Mouse (Mus musculus): ENCODE results near the gene Cenpi. TPM values are rescaled to one million over a fixed set of nuclear protein-coding genes. Genes with fewer than 3 reads are reported as not detected.
"Not testable (repeated sequence)": the region's sequence is repeated elsewhere in the genome, so short reads cannot be mapped to it uniquely, and the experiment has no call there.

Gene Cenpi
- 0.86 and 1.2 TPM in 2 replicates for total RNA-seq (2017)

DNA sequence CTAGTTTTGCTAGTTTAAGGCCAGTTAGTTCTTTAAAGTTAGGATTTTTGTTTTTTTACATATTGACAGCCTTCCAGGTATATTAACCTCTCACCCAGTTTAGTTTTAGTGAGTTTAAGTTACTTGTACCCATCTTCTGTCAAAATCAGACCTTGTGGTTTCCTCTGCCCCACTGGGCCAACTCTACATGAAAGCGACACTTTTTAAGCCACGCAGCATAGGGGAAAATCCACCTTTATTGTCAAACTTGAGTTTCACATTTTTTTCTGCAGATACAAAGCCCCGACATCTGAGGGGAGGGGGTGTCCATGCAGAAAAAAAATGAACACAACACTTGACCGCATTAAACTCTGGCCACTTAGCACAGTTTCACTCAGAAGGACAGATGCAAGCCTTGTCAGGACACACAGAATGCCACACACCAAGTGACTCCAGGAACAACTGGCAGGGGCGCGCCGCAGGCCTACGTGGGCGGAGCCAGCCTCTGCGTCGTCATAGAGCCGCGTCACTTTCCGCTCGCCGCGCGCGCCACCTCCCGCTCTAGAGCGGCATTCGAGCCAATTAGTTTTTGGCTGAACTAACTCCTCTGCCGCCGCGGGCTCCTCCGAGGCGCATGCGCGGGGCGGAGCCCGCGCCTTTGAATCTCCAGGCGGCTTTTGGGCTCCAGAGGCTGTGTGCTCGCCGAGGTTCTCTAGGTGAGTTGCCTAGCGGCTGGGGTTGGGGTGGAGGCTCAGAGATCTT is at the start of gene Cenpi:
TSS of gene Cenpi (plus strand) at position 551 of the 741 bp plus-strand sequence.
- ATAC-seq (ENCODE audit: extremely low read depth, insufficient number of reproducible peaks, low FRiP score, poor library complexity, severe bottlenecking), result peak; percentile 100

DNA sequence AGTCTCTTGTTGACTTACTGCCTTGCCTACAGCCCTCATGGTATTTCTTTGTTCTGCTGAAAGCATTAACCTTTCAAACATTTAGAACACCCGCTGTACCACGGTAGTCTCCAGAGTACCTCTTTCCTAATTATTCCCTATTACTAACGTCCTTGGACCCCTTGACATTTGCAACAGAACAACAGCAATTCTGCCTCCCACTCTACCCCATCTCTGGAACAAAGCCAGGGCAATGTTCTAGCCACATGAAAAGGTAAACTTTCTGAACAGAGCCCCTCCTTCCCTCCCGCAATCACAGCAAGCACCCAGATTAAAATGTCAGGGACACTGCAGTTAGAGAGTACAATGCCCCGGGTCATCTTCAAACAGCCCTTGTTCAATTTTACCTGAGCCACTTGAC is 46.7 kb upstream of the Cenpi start:
- no peak for ATAC-seq (ENCODE audit: extremely low read depth, insufficient number of reproducible peaks, low FRiP score, poor library complexity, severe bottlenecking)

DNA sequence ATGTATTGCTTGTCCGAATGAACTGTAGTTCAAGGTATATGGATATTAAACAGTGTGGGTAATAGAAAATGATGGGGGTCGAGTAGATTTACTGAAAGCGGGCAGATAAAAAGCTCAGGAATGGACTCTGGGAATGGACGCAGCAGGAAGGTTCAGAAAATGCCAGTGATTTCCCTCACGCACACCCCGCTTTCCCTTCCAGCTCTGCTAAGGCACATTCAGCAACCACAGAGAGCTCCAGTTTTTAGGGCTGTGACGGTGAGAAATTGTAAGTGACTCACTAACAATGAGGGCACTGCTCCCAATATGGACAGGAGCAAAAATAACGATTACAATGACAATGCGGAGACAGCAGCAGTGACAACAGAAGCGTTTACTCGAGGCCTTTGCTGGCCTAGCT is 45.8 kb upstream of the Cenpi start:
- ATAC-seq (ENCODE audit: extremely low read depth, insufficient number of reproducible peaks, low FRiP score, poor library complexity, severe bottlenecking), result no peak

DNA sequence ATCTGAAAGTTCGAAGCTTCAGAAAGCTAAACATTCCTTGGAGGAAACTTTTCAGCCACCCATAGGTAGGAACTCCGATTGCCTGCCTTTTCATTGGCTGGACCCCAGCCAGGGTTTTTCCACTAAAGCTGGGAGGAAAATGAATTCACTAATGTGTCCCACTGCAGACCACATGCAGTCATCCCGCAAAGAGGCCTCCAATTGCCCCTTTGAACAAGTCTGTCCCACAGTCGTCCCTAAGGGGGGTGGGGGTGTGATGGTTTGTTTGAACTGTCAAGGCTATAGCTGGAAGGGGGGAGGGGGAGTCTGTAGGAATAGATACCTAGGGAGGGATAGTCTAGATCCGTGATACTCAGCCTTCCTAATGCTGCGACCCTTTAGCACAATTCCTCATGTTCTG is 32.2 kb upstream of the Cenpi start:
- ATAC-seq (ENCODE audit: extremely low read depth, insufficient number of reproducible peaks, low FRiP score, poor library complexity, severe bottlenecking), result no peak

GRCm38 (mm10) chrX:134276275-134277160 is 31.4 kb upstream of the Cenpi start, which contains the start of gene Trmt2b:
TSS of gene Trmt2b (minus strand) at chrX:134276984.
- peak; percentile 94 for ATAC-seq (ENCODE audit: extremely low read depth, insufficient number of reproducible peaks, low FRiP score, poor library complexity, severe bottlenecking)

DNA sequence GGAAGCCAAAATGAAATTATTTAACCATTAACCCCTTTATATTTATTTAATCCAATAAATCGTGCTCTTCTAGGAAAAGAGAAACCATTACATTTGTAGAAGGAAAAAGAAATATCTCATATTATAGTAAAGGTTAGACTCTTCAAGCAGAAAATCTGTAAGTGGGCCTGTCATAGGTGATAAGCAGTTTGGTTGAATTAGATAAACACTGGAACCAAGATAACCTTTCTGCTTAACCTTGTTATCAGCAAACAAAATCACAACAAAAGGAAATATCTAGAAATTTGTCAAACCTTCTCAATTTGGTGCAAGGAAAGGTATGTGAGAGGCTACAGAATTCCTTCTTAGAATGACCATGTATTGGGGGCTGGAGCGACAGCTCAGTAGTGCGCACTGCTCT is 27.4 kb upstream of the Cenpi start:
- ATAC-seq (ENCODE audit: extremely low read depth, insufficient number of reproducible peaks, low FRiP score, poor library complexity, severe bottlenecking), result no peak

DNA sequence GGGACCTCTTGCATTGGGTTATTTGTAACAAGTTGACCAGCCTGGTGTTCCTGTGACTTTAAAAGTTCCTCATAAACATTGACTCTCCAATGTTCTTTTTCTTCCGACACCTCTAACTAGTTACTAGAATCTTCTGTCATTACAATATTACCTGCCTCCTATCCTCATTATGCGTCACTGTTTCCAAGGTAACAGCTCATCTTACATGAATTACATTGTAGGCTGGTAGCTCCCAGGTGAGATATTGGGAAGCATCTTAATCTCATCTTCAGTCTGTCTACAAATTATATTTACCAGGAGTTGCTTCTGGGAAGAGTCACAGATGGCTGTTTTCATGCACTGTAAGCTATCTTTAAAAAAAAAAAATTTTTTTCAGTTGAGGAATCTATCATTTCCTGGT is 22.8 kb upstream of the Cenpi start:
- ATAC-seq (ENCODE audit: extremely low read depth, insufficient number of reproducible peaks, low FRiP score, poor library complexity, severe bottlenecking), result no peak

- no peak for ATAC-seq (ENCODE audit: extremely low read depth, insufficient number of reproducible peaks, low FRiP score, poor library complexity, severe bottlenecking)
These were observed 22.1 kb upstream of the Cenpi start for GRCm38 (mm10) chrX:134285791-134286190.

- no peak for ATAC-seq (ENCODE audit: extremely low read depth, insufficient number of reproducible peaks, low FRiP score, poor library complexity, severe bottlenecking)
These were observed 20.6 kb upstream of the Cenpi start for GRCm38 (mm10) chrX:134287305-134287704.

DNA sequence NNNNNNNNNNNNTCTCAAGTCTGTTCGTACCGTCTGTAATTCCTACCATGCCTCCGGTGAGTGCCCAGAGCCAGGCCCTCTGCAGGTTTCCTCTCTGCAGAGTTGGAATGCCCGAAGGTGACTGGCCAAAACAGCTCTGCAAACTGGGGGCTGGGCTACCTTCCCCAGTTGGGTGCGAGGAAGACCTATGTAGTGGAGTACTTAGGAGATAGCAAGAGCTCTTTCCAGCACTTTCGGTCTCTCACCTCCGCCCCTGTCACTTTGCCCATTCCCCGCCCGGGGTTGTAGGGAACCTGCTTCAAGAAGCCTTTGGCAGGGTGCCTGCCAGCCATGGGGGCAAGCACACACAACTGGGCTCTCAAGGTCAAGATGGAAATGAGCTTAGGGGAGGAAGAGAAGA is 11.6 kb upstream of the Cenpi start:
- no peak for ATAC-seq (ENCODE audit: extremely low read depth, insufficient number of reproducible peaks, low FRiP score, poor library complexity, severe bottlenecking)

- no peak for ATAC-seq (ENCODE audit: extremely low read depth, insufficient number of reproducible peaks, low FRiP score, poor library complexity, severe bottlenecking)
These were observed 11.1 kb upstream of the Cenpi start for GRCm38 (mm10) chrX:134296737-134297136.

DNA sequence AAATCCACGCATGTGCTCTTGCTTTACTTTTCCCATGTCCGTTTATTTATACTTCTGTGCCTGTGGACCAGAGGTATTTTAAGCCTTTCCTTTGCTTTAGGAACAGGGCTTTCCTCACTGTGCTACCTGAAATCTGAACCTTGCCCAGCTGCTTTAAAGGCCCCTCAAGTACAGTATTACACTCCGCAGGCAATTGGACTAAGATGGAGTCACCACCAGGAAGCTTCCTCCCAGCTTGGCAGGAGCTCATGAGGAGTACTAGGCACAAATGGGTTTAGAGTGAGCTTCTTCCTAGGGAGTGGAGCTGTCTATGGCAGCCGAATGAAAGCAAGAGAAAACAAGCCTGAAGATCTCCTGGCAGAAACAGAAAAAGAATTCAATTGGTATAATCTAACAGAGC is 10.7 kb upstream of the Cenpi start:
- no peak for ATAC-seq (ENCODE audit: extremely low read depth, insufficient number of reproducible peaks, low FRiP score, poor library complexity, severe bottlenecking)

GRCm38 (mm10) chrX:134300219-134300618 is 7.7 kb upstream of the Cenpi start:
- no peak for ATAC-seq (ENCODE audit: extremely low read depth, insufficient number of reproducible peaks, low FRiP score, poor library complexity, severe bottlenecking)

- ATAC-seq (ENCODE audit: extremely low read depth, insufficient number of reproducible peaks, low FRiP score, poor library complexity, severe bottlenecking), result no peak
These were observed 4.6 kb upstream of the Cenpi start for GRCm38 (mm10) chrX:134303287-134303686.

DNA sequence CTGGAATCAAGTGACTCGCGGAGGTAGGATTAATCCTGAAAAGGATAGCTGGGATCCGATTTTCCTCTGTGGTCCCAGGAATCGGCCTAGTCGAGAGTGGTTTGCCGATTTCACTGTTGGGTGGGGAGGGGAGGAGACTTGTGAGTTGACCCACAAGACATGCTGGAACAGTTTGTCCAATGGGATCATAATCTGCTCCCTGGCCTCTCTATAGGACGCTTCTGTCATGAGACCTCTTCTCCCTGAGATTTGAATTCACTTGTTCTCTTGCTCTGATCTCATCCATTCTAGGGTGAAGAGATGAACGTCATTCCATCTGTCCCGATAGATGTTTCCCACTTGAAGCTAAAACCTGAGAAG is 371 bp downstream of the Cenpi start:
- no peak for ATAC-seq (ENCODE audit: extremely low read depth, insufficient number of reproducible peaks, low FRiP score, poor library complexity, severe bottlenecking)

DNA sequence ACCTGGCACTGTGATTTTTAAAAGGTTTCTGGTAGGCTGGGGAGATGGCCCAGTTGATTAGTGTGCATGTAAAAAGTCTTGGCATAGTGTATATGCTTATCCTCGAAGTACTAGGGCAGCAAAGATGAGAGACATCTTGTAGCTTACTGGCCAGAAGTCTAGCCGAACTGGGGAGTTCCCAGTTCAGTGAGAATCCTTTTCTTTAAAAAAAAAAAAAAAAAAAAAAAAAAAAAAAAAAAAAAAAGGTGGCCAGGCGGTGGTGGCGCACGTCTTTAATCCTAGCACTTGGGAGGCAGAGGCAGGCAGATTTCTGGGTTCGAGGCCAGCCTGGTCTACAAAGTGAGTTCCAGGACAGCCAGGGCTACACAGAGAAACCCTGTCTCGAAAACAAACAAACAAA is 3.3 kb downstream of the Cenpi start:
- ATAC-seq (ENCODE audit: extremely low read depth, insufficient number of reproducible peaks, low FRiP score, poor library complexity, severe bottlenecking), result not testable (repeated sequence)

- 0 out of 2 replicates have a peak, but pooled peaks have one; percentile 36 for ATAC-seq (ENCODE audit: extremely low read depth, insufficient number of reproducible peaks, low FRiP score, poor library complexity, severe bottlenecking)
These were observed 11.5 kb downstream of the Cenpi start for GRCm38 (mm10) chrX:134319153-134319932.

DNA sequence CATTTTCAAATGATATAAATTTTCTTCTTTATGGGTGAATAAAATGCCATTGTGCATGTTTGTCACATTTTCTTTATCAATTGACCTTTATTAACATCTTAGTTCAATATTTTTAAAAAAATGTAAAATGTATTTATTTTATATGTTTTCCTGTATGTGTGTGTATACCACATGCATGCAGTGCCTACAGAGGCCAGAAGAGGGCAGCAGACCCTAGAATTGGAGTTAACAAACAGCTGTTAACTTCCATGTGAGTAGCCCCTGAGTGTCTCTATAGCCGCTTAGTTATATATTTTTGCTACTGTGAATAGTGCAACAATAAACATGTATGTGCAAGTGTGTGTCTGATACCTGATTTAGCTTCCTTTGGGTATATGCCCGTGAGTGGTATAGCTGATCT is 25.4 kb downstream of the Cenpi start:
- no peak for ATAC-seq (ENCODE audit: extremely low read depth, insufficient number of reproducible peaks, low FRiP score, poor library complexity, severe bottlenecking)

GRCm38 (mm10) chrX:134342735-134343134 is 34.9 kb downstream of the Cenpi start:
- no peak for ATAC-seq (ENCODE audit: extremely low read depth, insufficient number of reproducible peaks, low FRiP score, poor library complexity, severe bottlenecking)

Data from neutrophil, adult 5-6 weeks (primary cell).